Mouse (Mus musculus): ENCODE measurements at regions not wholly inside any gene's neighbourhood (a gene's known extent, or its start where the extent isn't known, plus 50 kb on each side); places are given as distances from the start of the nearest gene placed in this dataset.

DNA sequence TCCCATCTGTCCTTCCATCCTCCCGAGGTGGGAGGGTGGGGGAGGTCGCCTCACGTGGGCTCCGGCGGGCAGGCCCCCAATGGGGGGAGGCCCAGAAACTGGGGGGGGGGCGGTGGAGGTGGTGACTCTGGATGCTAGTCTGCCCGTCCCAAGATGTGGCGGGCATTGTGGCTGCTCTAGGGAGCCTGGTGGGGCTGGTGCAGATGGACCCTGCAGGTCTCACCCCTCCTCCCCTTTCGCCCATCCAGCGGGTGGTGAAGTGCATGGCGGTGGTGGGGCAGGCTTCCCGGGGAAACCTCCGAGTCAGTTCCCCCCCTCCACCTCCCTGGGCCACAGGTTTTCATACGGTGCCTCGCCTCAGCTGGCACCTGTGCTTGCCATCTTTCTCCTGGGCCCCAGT lies 88.6 kb downstream of the Inhba start:
- no peak overlapping the region for H3K4me2 ChIP-seq (replicated peaks)
- ATAC-seq (ENCODE audit: low FRiP score) (0 out of 2 replicates have a peak, but pooled peaks have one; percentile 55), DNase-seq (ENCODE audit: low spot score) (no peak)
- 0 out of 2 replicates have a peak, but pooled peaks cover 4% of the 10 kb centered on the region for H3K9me3 ChIP-seq (ENCODE audit: control insufficient read depth, low read length)
- no peaks in the 10 kb centered on the region for H3K4me1 ChIP-seq (replicated peaks; ENCODE audit: control insufficient read depth, insufficient read depth, low read length)
- no peaks in the 10 kb centered on the region for H3K36me3 ChIP-seq (replicated peaks; ENCODE audit: control insufficient read depth, insufficient read depth)
- no peak overlapping the region for H3K4me3 ChIP-seq (replicated peaks; ENCODE audit: low read length)
- H3K9ac ChIP-seq = no peak overlapping the region
- no peak overlapping the region for H3K27ac ChIP-seq
- WGBS = 87% methylated on average over 13 of the region's 15 CpGs
- H3K27me3 ChIP-seq (ENCODE audit: control insufficient read depth, insufficient read depth, low read length) = no peaks in the 10 kb centered on the region

DNA sequence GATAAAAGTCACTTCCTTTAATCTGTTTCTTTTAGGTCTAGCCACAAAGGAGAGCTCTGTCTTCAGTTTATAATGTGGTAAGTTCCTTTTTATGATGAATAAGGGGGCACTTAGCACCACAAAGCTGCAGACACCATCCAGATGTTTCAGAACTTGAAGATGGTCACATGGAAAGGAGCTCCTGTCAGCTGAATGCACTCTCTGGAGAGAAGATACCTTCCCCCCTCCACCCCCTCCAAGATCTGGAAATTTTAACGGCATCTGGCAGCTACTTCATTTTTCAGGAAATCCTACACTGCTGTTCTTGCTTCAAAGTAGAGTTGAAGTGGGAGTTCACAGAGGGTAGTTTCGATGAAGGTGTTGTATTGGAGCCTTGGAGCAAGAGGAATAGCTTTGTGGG lies 103.2 kb downstream of the Inhba start:
- Histone ChIP-seq H3K4me1 (replicated peaks; ENCODE audit: control insufficient read depth, insufficient read depth, low read length) (no peaks in the 10 kb centered on the region), H3K4me3 (replicated peaks; ENCODE audit: low read length) (no peak overlapping the region), H3K9me3 (ENCODE audit: control insufficient read depth, low read length) (no peaks in the 10 kb centered on the region), H3K36me3 (replicated peaks; ENCODE audit: control insufficient read depth, insufficient read depth) (no peaks in the 10 kb centered on the region), H3K27ac (no peak overlapping the region), H3K9ac (no peak overlapping the region), H3K4me2 (replicated peaks) (no peak overlapping the region), H3K27me3 (ENCODE audit: control insufficient read depth, insufficient read depth, low read length) (no peaks in the 10 kb centered on the region)
- ATAC-seq (ENCODE audit: low FRiP score) (no peak), DNase-seq (ENCODE audit: low spot score) (no peak)
- 84% methylated on average over 2 of the region's 2 CpGs for WGBS

DNA sequence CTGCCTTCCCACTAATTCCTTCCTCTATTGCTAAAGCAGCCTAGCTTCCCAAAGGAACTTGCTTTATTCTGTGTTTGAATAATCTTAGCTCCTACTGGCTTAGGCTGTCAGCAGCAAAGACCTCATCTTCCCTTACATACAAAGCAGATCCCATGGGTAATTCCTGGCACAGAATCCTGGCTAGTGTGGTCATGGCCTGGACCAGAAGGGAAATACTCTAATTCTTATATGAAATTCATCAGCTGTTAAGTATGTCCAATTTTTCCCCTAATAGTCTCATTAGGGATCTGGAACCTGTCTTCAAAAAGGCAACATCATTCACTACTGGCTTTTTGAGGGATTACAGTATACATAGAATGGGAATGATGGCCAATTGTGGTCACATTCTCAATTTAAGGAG lies 135.0 kb downstream of the Inhba start:
- no peak overlapping the region for H3K4me3 ChIP-seq (replicated peaks; ENCODE audit: low read length)
- no peak overlapping the region for H3K4me2 ChIP-seq (replicated peaks)
- no peaks in the 10 kb centered on the region for H3K36me3 ChIP-seq (replicated peaks; ENCODE audit: control insufficient read depth, insufficient read depth)
- H3K27ac ChIP-seq = no peak overlapping the region
- no peak overlapping the region for H3K9ac ChIP-seq
- H3K27me3 ChIP-seq (ENCODE audit: control insufficient read depth, insufficient read depth, low read length) = no peaks in the 10 kb centered on the region
- H3K4me1 ChIP-seq (replicated peaks; ENCODE audit: control insufficient read depth, insufficient read depth, low read length) = no peaks in the 10 kb centered on the region
- ATAC-seq (ENCODE audit: low FRiP score) (no peak), DNase-seq (ENCODE audit: low spot score) (no peak)
- no peaks in the 10 kb centered on the region for H3K9me3 ChIP-seq (ENCODE audit: control insufficient read depth, low read length)

DNA sequence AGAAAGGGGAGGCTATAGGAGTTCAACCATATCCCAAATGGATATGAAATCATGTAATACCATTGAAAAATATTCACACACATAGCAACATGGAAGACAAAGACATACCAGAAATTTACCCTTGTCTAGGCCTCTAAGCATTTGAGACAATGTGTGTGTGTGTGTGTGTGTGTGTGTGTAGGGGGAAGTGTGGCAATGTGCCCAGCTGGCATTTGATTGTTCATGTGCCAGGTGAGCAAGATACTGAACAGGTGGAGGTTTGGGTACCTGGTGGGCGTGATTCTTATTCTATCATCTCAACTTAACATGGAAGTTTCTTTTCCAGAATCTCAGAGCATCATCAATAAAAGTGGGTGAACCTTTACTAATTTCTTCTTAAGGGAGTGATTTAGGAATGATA lies 143.3 kb downstream of the Inhba start:
- H3K36me3 ChIP-seq (replicated peaks; ENCODE audit: control insufficient read depth, insufficient read depth) = no peaks in the 10 kb centered on the region
- no peaks in the 10 kb centered on the region for H3K9me3 ChIP-seq (ENCODE audit: control insufficient read depth, low read length)
- H3K27me3 ChIP-seq (ENCODE audit: control insufficient read depth, insufficient read depth, low read length) = no peaks in the 10 kb centered on the region
- H3K4me2 ChIP-seq (replicated peaks) = no peak overlapping the region
- no peak for DNase-seq (ENCODE audit: low spot score)
- 91% methylated on average over 1 of the region's 1 CpGs for WGBS
- H3K9ac ChIP-seq = no peak overlapping the region
- ATAC-seq (ENCODE audit: low FRiP score) = no peak
- H3K4me1 ChIP-seq (replicated peaks; ENCODE audit: control insufficient read depth, insufficient read depth, low read length) = no peaks in the 10 kb centered on the region
- H3K4me3 ChIP-seq (replicated peaks; ENCODE audit: low read length) = no peak overlapping the region
- H3K27ac ChIP-seq = no peak overlapping the region

DNA sequence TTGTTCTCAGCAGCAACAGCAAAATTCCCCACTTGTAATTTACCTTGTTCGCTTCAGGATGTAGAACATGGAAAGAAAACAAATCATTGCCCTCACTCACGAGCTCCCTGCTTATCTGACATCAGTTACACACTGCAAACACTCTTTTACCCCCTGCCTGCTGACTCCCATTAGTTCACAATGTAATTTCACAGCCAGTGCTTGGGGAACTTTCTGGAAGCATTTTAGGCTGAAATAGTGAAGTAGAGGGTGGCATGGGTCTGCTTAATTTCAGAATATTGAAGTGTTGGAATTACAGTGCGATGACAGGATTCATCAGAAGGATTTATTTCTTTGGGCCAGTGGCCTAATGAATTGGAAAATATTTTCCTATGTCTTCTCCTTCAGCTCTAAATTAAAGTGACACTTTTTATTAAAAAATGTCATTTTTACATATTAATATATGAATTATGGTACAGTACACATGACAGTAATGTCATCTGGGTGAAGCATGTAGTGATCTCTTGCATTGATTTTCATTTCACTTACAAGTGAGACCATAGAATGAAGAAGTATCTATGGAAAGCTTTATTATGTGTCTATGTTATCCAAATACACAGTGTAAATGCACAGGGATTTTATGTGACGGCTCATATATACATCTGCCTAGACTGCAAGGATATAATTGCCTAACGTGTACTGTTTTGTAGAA lies 153.7 kb downstream of the Inhba start:
- Histone ChIP-seq H3K4me2 (replicated peaks) (no peak overlapping the region), H3K9me3 (ENCODE audit: control insufficient read depth, low read length) (no peaks in the 10 kb centered on the region), H3K4me1 (replicated peaks; ENCODE audit: control insufficient read depth, insufficient read depth, low read length) (no peaks in the 10 kb centered on the region), H3K4me3 (replicated peaks; ENCODE audit: low read length) (no peak overlapping the region), H3K9ac (no peak overlapping the region), H3K36me3 (replicated peaks; ENCODE audit: control insufficient read depth, insufficient read depth) (no peaks in the 10 kb centered on the region), H3K27me3 (ENCODE audit: control insufficient read depth, insufficient read depth, low read length) (no peaks in the 10 kb centered on the region), H3K27ac (no peak overlapping the region)
- DNase-seq (ENCODE audit: low spot score) (peak; percentile 33), ATAC-seq (ENCODE audit: low FRiP score) (peak; percentile 62)
- WGBS = 75% methylated on average over 5 of the region's 5 CpGs

DNA sequence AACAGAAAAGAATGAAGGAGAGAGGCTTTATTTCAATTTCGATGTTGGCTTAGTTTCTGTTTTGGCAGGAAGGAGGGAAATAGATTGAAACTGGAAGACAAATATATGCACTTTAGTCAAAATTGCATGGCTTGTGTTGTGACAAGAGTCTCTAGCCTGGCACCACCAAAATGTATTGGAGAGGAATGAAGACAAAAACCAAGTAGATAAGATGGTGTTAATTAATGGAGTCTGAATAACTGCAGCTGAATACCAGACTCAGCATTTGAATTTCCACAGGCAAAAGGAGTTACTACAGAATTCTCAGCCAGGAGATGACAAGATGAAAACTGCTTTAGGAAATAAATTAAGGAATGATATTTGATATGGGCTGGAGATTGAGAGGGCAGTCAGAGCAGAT lies 185.0 kb downstream of the Inhba start:
- Histone ChIP-seq H3K4me2 (replicated peaks) (no peak overlapping the region), H3K4me1 (replicated peaks; ENCODE audit: control insufficient read depth, insufficient read depth, low read length) (no peaks in the 10 kb centered on the region), H3K36me3 (replicated peaks; ENCODE audit: control insufficient read depth, insufficient read depth) (no peaks in the 10 kb centered on the region), H3K27ac (no peak overlapping the region), H3K27me3 (ENCODE audit: control insufficient read depth, insufficient read depth, low read length) (no peaks in the 10 kb centered on the region), H3K9ac (no peak overlapping the region), H3K9me3 (ENCODE audit: control insufficient read depth, low read length) (no peaks in the 10 kb centered on the region), H3K4me3 (replicated peaks; ENCODE audit: low read length) (no peak overlapping the region)
- WGBS = 94% methylated on average over 1 of the region's 1 CpGs
- no peak for ATAC-seq (ENCODE audit: low FRiP score)
- no peak for DNase-seq (ENCODE audit: low spot score)

DNA sequence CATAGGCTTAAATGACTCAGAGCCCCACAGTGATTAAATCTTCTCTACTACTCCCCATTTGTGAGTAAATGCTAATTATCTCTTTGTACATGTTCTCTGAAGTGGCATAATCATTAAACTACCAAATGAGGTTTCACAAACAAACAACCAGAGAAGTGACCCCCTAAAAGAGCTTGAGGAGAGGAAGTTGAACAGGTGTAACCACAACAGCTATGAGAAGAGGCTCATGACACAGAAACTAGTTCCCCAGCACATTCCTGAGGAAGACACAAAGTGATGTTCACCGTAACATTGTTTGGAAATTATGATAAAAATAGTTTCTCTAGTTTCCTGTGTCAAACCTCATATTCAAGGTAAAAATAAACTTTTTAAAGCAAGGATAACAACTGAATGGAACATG lies 188.4 kb downstream of the Inhba start:
- no peaks in the 10 kb centered on the region for H3K9me3 ChIP-seq (ENCODE audit: control insufficient read depth, low read length)
- ATAC-seq (ENCODE audit: low FRiP score) = no peak
- H3K9ac ChIP-seq = no peak overlapping the region
- no peak overlapping the region for H3K27ac ChIP-seq
- no peaks in the 10 kb centered on the region for H3K27me3 ChIP-seq (ENCODE audit: control insufficient read depth, insufficient read depth, low read length)
- H3K4me1 ChIP-seq (replicated peaks; ENCODE audit: control insufficient read depth, insufficient read depth, low read length) = no peaks in the 10 kb centered on the region
- DNase-seq (ENCODE audit: low spot score) = no peak
- H3K4me3 ChIP-seq (replicated peaks; ENCODE audit: low read length) = no peak overlapping the region
- H3K4me2 ChIP-seq (replicated peaks) = no peak overlapping the region
- 94% methylated on average over 1 of the region's 1 CpGs for WGBS
- no peaks in the 10 kb centered on the region for H3K36me3 ChIP-seq (replicated peaks; ENCODE audit: control insufficient read depth, insufficient read depth)

DNA sequence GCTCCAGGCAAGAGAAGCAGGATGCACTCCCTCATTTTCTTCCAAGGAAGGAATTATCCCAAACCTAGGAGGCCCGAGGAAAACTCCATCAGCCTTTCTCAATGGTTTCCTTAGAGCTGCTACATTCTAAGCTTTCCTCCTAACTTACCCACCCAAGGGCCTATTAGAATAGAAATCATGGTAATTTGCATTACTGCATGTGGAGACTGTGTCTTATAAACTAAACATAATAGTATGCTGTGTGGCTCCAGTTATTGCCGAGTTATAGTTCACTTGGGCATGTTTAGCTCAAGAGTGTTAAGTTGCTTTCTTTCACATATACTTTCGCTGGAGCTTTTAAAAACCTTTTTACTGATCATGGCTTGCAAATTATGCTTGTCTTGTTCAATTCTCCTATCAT lies 191.5 kb downstream of the Inhba start:
- Histone ChIP-seq H3K27me3 (ENCODE audit: control insufficient read depth, insufficient read depth, low read length) (no peaks in the 10 kb centered on the region), H3K36me3 (replicated peaks; ENCODE audit: control insufficient read depth, insufficient read depth) (no peaks in the 10 kb centered on the region), H3K4me1 (replicated peaks; ENCODE audit: control insufficient read depth, insufficient read depth, low read length) (no peaks in the 10 kb centered on the region), H3K27ac (no peak overlapping the region), H3K9me3 (ENCODE audit: control insufficient read depth, low read length) (no peaks in the 10 kb centered on the region), H3K9ac (no peak overlapping the region), H3K4me3 (replicated peaks; ENCODE audit: low read length) (no peak overlapping the region), H3K4me2 (replicated peaks) (no peak overlapping the region)
- DNase-seq (ENCODE audit: low spot score) = no peak
- WGBS = 86% methylated on average over 3 of the region's 3 CpGs
- ATAC-seq (ENCODE audit: low FRiP score) = no peak

DNA sequence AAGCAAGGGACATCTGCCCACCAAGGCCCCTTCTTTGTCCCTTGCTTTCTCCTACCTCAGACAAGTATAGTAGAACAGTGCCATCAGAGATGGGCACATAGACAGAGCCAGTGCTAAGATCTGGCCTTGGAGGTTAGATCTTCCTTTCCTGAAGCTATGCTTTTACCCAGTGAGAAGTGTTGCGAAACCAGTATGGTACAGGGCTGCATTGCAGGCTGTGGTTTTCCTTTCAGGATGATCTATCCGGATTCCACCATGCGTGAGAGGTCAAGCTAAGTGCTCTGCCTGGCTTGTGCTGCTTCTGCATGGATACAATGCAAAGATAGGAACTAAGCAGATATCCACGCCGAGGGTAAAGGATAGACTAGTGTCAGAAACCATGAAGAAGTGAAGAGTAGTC lies 192.4 kb downstream of the Inhba start:
- ATAC-seq (ENCODE audit: low FRiP score) (no peak), DNase-seq (ENCODE audit: low spot score) (no peak)
- H3K36me3 ChIP-seq (replicated peaks; ENCODE audit: control insufficient read depth, insufficient read depth) = no peaks in the 10 kb centered on the region
- no peak overlapping the region for H3K4me2 ChIP-seq (replicated peaks)
- H3K9ac ChIP-seq = no peak overlapping the region
- H3K27ac ChIP-seq = no peak overlapping the region
- no peaks in the 10 kb centered on the region for H3K27me3 ChIP-seq (ENCODE audit: control insufficient read depth, insufficient read depth, low read length)
- H3K4me1 ChIP-seq (replicated peaks; ENCODE audit: control insufficient read depth, insufficient read depth, low read length) = no peaks in the 10 kb centered on the region
- H3K4me3 ChIP-seq (replicated peaks; ENCODE audit: low read length) = no peak overlapping the region
- no peaks in the 10 kb centered on the region for H3K9me3 ChIP-seq (ENCODE audit: control insufficient read depth, low read length)
- 92% methylated on average over 5 of the region's 5 CpGs for WGBS

DNA sequence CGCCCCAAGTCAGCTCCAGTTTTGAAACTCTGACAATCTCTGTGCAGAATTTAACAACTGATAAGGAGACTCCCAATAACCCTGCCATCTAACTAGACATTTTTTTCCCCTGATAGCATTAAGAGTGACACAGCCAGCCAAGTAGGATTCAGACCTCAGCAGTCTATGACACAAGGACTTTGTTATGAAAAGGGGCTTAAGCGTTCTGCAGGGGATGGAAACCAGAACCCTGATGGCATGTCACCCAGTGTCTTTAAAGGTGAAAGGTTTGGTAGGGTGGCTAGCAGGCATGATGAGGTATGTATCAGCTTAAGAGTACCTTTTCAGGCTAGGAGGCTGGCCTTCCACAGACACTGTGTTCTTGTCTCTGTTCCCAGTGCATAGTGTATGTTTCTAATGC lies 199.8 kb downstream of the Inhba start:
- 84% methylated on average over 2 of the region's 2 CpGs for WGBS
- H3K9me3 ChIP-seq (ENCODE audit: control insufficient read depth, low read length) = no peaks in the 10 kb centered on the region
- no peak overlapping the region for H3K9ac ChIP-seq
- no peaks in the 10 kb centered on the region for H3K27me3 ChIP-seq (ENCODE audit: control insufficient read depth, insufficient read depth, low read length)
- no peak for DNase-seq (ENCODE audit: low spot score)
- no peak overlapping the region for H3K4me3 ChIP-seq (replicated peaks; ENCODE audit: low read length)
- H3K27ac ChIP-seq = no peak overlapping the region
- H3K36me3 ChIP-seq (replicated peaks; ENCODE audit: control insufficient read depth, insufficient read depth) = no peaks in the 10 kb centered on the region
- no peaks in the 10 kb centered on the region for H3K4me1 ChIP-seq (replicated peaks; ENCODE audit: control insufficient read depth, insufficient read depth, low read length)
- H3K4me2 ChIP-seq (replicated peaks) = no peak overlapping the region
- no peak for ATAC-seq (ENCODE audit: low FRiP score)

Data from hindbrain, embryonic 14.5 days (tissue).